Mouse (Mus musculus): ENCODE results near the gene Cdh24. TPM values are rescaled to one million over a fixed set of nuclear protein-coding genes. Genes with fewer than 3 reads are reported as not detected.

Cdh24 gene
- 4.1 and 7.0 TPM in 2 replicates for polyA plus RNA-seq (2011; ENCODE audit: insufficient read depth, insufficient read length, low replicate concordance, missing spikeins)

- TF ChIP-seq POLR2A (IDR thresholded peaks at IDR 0.05; ENCODE audit: borderline replicate concordance, control insufficient read depth, low read depth, low read length) (no peak), CTCF (IDR thresholded peaks at IDR 0.05; ENCODE audit: control insufficient read depth, insufficient read depth, low read length) (peak; percentile 88)
- under 1% methylated on average over 52 of the region's 52 CpGs for WGBS
- peaks cover 2% of the 10 kb centered on the region; the same call in 1 of the 2 replicates for H3K4me1 ChIP-seq (ENCODE audit: control insufficient read depth, insufficient read depth, low read length)
- peak within 1 kb of the TSS; percentile 93 for H3K4me3 ChIP-seq (replicated peaks; ENCODE audit: control insufficient read depth, low read depth, low read length)
- no peak within 1 kb of the TSS; the same call in 1 of the 2 replicates for H3K27ac ChIP-seq (ENCODE audit: control insufficient read depth, insufficient read depth, low read depth, low read length, poor library complexity)
Observed at GRCm38 (mm10) chr14:54641305-54641969, at the start of gene Cdh24. Cdh24 (minus strand) TSS chr14:54641364.

DNA sequence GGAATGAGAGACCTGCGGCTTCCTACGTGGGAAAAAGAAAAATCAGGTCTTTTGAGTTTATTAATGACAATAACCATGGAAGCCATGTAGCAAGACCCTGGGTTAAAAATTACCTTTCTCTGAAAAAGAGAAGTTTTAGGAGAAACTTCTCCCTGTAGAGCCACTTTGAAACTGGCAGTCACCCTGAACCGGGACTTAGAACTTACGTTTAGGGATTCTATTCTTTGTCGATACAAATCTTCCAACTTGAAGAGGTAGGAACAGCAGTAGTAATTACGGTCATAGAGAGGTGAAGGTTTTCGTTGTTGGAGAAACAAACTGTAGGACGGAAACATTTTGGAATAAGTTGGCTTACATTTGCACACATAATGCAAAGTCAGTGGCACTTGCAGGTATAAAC lies 46.1 kb upstream of the Cdh24 start:
- Histone ChIP-seq H3K27ac (ENCODE audit: control insufficient read depth, insufficient read depth, low read depth, low read length, poor library complexity) (peak overlapping the region; percentile 97; the same call in 1 of the 2 replicates), H3K4me3 (replicated peaks; ENCODE audit: control insufficient read depth, low read depth, low read length) (peak overlapping the region; percentile 86), H3K4me1 (ENCODE audit: control insufficient read depth, insufficient read depth, low read length) (no peaks in the 10 kb centered on the region)
- no peak for TF ChIP-seq CTCF (IDR thresholded peaks at IDR 0.05; ENCODE audit: control insufficient read depth, insufficient read depth, low read length)
- no peak for TF ChIP-seq POLR2A (IDR thresholded peaks at IDR 0.05; ENCODE audit: borderline replicate concordance, control insufficient read depth, low read depth, low read length)
- 2% methylated on average over 8 of the region's 8 CpGs for WGBS

GRCm38 (mm10) chr14:54686522-54687143 lies 45.5 kb upstream of the Cdh24 start, which contains the start of gene Acin1:
Acin1 (minus strand) TSS chr14:54686931.
- WGBS: under 1% methylated on average over 44 of the region's 44 CpGs
- no peak for TF ChIP-seq CTCF (IDR thresholded peaks at IDR 0.05; ENCODE audit: control insufficient read depth, insufficient read depth, low read length)
- TF ChIP-seq POLR2A (IDR thresholded peaks at IDR 0.05; ENCODE audit: borderline replicate concordance, control insufficient read depth, low read depth, low read length): peak; percentile 92
- peak within 1 kb of the TSS; percentile 86 for H3K4me3 ChIP-seq (replicated peaks; ENCODE audit: control insufficient read depth, low read depth, low read length)
- no peaks in the 10 kb centered on the region for H3K4me1 ChIP-seq (ENCODE audit: control insufficient read depth, insufficient read depth, low read length)
- H3K27ac ChIP-seq (ENCODE audit: control insufficient read depth, insufficient read depth, low read depth, low read length, poor library complexity): peak within 1 kb of the TSS; percentile 97

DNA sequence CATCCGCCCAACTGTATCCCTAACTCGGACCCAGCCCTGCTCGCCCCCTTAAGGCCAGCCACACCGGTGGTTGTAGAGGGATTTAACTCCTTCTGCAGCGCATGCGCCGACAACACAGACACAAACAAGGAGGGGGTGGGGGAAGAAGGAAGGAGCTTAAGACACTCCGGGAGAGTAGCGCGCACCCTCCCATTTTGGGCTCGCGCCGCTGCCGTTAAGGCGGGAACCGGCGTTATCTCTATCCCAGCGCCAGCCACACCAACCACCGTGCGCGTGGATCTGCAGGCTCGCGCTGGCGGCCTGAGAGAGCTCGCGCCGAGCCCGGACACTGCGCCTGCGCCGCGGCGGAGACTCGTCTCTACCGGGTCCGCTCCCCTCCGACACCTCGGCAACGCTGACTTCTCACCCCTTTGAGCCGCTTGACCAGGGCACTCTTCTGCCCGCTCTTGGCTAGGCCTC lies 44.9 kb upstream of the Cdh24 start, which contains the start of gene 1700123O20Rik:
Gene 1700123O20Rik (plus strand): TSS at position 154 of the 459 bp plus-strand sequence.
- TF ChIP-seq POLR2A (IDR thresholded peaks at IDR 0.05; ENCODE audit: borderline replicate concordance, control insufficient read depth, low read depth, low read length) (no peak; the same call in 1 of the 2 replicates), CTCF (IDR thresholded peaks at IDR 0.05; ENCODE audit: control insufficient read depth, insufficient read depth, low read length) (peak; percentile 25; the same call in 1 of the 2 replicates)
- peak within 1 kb of the TSS; percentile 97 for H3K27ac ChIP-seq (ENCODE audit: control insufficient read depth, insufficient read depth, low read depth, low read length, poor library complexity)
- H3K4me3 ChIP-seq (replicated peaks; ENCODE audit: control insufficient read depth, low read depth, low read length): peak within 1 kb of the TSS; percentile 86
- WGBS: under 1% methylated on average over 41 of the region's 41 CpGs
- H3K4me1 ChIP-seq (ENCODE audit: control insufficient read depth, insufficient read depth, low read length): no peaks in the 10 kb centered on the region

DNA sequence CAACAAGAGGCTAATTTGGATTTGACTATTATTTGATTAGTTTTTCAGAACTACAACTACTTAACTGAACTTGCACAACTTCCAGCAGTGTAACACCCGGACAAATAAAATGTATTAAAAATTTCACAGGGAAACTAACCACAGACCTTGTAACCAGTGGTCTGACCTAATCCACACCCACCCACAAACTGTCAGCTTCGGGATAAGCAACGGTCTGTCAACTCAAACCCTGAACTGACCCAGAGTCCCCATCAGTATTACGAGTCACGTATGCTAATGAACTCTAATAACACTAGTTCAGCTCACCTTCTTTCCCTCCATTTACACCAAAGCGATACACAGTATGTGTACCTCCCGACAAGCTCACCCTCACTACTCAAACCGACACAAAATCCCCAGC lies 44.3 kb upstream of the Cdh24 start:
- peak overlapping the region; percentile 86 for H3K4me3 ChIP-seq (replicated peaks; ENCODE audit: control insufficient read depth, low read depth, low read length)
- no peak for TF ChIP-seq CTCF (IDR thresholded peaks at IDR 0.05; ENCODE audit: control insufficient read depth, insufficient read depth, low read length)
- TF ChIP-seq POLR2A (IDR thresholded peaks at IDR 0.05; ENCODE audit: borderline replicate concordance, control insufficient read depth, low read depth, low read length): no peak

GRCm38 (mm10) chr14:54682396-54682795 lies 41.2 kb upstream of the Cdh24 start:
- H3K27ac ChIP-seq (ENCODE audit: control insufficient read depth, insufficient read depth, low read depth, low read length, poor library complexity): no peak overlapping the region
- WGBS: 80% methylated on average over 3 of the region's 3 CpGs
- TF ChIP-seq POLR2A (IDR thresholded peaks at IDR 0.05; ENCODE audit: borderline replicate concordance, control insufficient read depth, low read depth, low read length): no peak
- no peak for TF ChIP-seq CTCF (IDR thresholded peaks at IDR 0.05; ENCODE audit: control insufficient read depth, insufficient read depth, low read length)
- no peak overlapping the region for H3K4me3 ChIP-seq (replicated peaks; ENCODE audit: control insufficient read depth, low read depth, low read length)
- no peaks in the 10 kb centered on the region for H3K4me1 ChIP-seq (ENCODE audit: control insufficient read depth, insufficient read depth, low read length)

More for the DNA sequence above, 44.3 kb upstream of the Cdh24 start:
- Histone ChIP-seq H3K27ac (ENCODE audit: control insufficient read depth, insufficient read depth, low read depth, low read length, poor library complexity) (peak overlapping the region; percentile 97; the same call in 1 of the 2 replicates), H3K4me1 (ENCODE audit: control insufficient read depth, insufficient read depth, low read length) (no peaks in the 10 kb centered on the region)
- WGBS: under 1% methylated on average over 8 of the region's 8 CpGs

- no peaks in the 10 kb centered on the region for H3K4me1 ChIP-seq (ENCODE audit: control insufficient read depth, insufficient read depth, low read length)
- no peak overlapping the region for H3K4me3 ChIP-seq (replicated peaks; ENCODE audit: control insufficient read depth, low read depth, low read length)
- no peak overlapping the region for H3K27ac ChIP-seq (ENCODE audit: control insufficient read depth, insufficient read depth, low read depth, low read length, poor library complexity)
- TF ChIP-seq POLR2A (IDR thresholded peaks at IDR 0.05; ENCODE audit: borderline replicate concordance, control insufficient read depth, low read depth, low read length) (no peak), CTCF (IDR thresholded peaks at IDR 0.05; ENCODE audit: control insufficient read depth, insufficient read depth, low read length) (no peak)
- WGBS: 92% methylated on average over 16 of the region's 16 CpGs
Observed at GRCm38 (mm10) chr14:54678657-54679304, 37.6 kb upstream of the Cdh24 start.

GRCm38 (mm10) chr14:54676290-54676689 lies 35.1 kb upstream of the Cdh24 start:
- TF ChIP-seq CTCF (IDR thresholded peaks at IDR 0.05; ENCODE audit: control insufficient read depth, insufficient read depth, low read length) (no peak), POLR2A (IDR thresholded peaks at IDR 0.05; ENCODE audit: borderline replicate concordance, control insufficient read depth, low read depth, low read length) (no peak)
- H3K27ac ChIP-seq (ENCODE audit: control insufficient read depth, insufficient read depth, low read depth, low read length, poor library complexity): no peak overlapping the region
- WGBS: 83% methylated on average over 5 of the region's 5 CpGs
- H3K4me1 ChIP-seq (ENCODE audit: control insufficient read depth, insufficient read depth, low read length): no peaks in the 10 kb centered on the region
- H3K4me3 ChIP-seq (replicated peaks; ENCODE audit: control insufficient read depth, low read depth, low read length): no peak overlapping the region

Measured in bone marrow, adult 2 months (tissue).